Mouse (Mus musculus) liver, adult 2 months (tissue): Measurements from ENCODE around the gene Uqcc2.

Experiments used
- CTCF ChIP-seq: fragments of 200-500 bp; IDR thresholded peaks from 2 replicates; pipeline ENCODE4 v1.5.1; 2011; ENCODE audit warnings: low read depth, low read length, control low read depth
- POLR2A ChIP-seq: fragments of 200-500 bp; IDR thresholded peaks from 2 replicates; pipeline ENCODE4 v1.6.1; 2011; ENCODE audit warnings: low read length, control low read depth; ENCODE audit not compliant: insufficient read depth; ENCODE audit errors: extremely low read depth

- no peak for TF ChIP-seq POLR2A
- no peak for TF ChIP-seq CTCF
Measured at GRCm38 (mm10) chr17:27130246-27130645, 3.5 kb downstream of the Uqcc2 start.
